Mouse (Mus musculus) right cerebral cortex, postnatal 4 days (tissue): ENCODE data around the gene Znhit6.
A peak's percentile ranks its signal among the peaks of the same experiment; 100 is the strongest.

ENCODE experiments used
- DNase-seq: peaks from one replicate; pipeline ENCODE4 v3.0.0-alpha.2; 2022

The Znhit6 gene

GRCm38 (mm10) chr3:145646666-145647065, 70.7 kb downstream of the Znhit6 start:
- no peak for DNase-seq

GRCm38 (mm10) chr3:145647416-145647815, 71.4 kb downstream of the Znhit6 start:
- DNase-seq, result no peak

- peak; percentile 27 for DNase-seq
Measured at GRCm38 (mm10) chr3:145648097-145648931, 72.3 kb downstream of the Znhit6 start.

- peak; percentile 46 for DNase-seq
Measured at GRCm38 (mm10) chr3:145648991-145649851, 73.2 kb downstream of the Znhit6 start.

GRCm38 (mm10) chr3:145649852-145650202, 73.8 kb downstream of the Znhit6 start, which contains the start of gene Ccn1:
Ccn1 (minus strand) TSS chr3:145649981.
- peak; percentile 63 for DNase-seq

- no peak for DNase-seq
Measured at GRCm38 (mm10) chr3:145650298-145651011, 74.5 kb downstream of the Znhit6 start.

GRCm38 (mm10) chr3:145651029-145651977, 75.3 kb downstream of the Znhit6 start:
- DNase-seq, result no peak

GRCm38 (mm10) chr3:145651978-145652321, 75.9 kb downstream of the Znhit6 start:
- DNase-seq, result no peak

GRCm38 (mm10) chr3:145652322-145653131, 76.5 kb downstream of the Znhit6 start:
- no peak for DNase-seq

- peak; percentile 47 for DNase-seq
Measured at GRCm38 (mm10) chr3:145653191-145653940, 77.4 kb downstream of the Znhit6 start.

GRCm38 (mm10) chr3:145654028-145654427, 78.0 kb downstream of the Znhit6 start:
- DNase-seq, result no peak
